Mouse (Mus musculus) G1E (cell line): ENCODE data around the gene Bmp5. TPM values are rescaled to one million over a fixed set of nuclear protein-coding genes. Genes with fewer than 3 reads are reported as not detected.

Experiments
- ATAC-seq: 2 replicates; pipeline ENCODE4 v1.8.0; 2016; ENCODE audit warnings: mild to moderate bottlenecking; ENCODE audit not compliant: insufficient number of reproducible peaks, poor library complexity, low FRiP score, severe bottlenecking; ENCODE audit errors: extremely low read depth
- DNase-seq: peaks from one replicate; pipeline ENCODE4 v3.0.0; 2012; ENCODE audit warnings: low spot score
- H3K27me3 ChIP-seq: 2 replicates; pipeline ENCODE4 v1.6.1; 2012; ENCODE audit warnings: mild to moderate bottlenecking, low read length, inconsistent platforms; ENCODE audit not compliant: insufficient read depth
- H3K36me3 ChIP-seq: replicated peaks from 2 replicates; pipeline ENCODE3; 2012; ENCODE audit warnings: mild to moderate bottlenecking, inconsistent platforms
- H3K4me1 ChIP-seq: 2 replicates; pipeline ENCODE4 v1.6.1; 2012; ENCODE audit warnings: low read depth, low read length, inconsistent platforms, mixed read lengths; ENCODE audit not compliant: insufficient read depth
- H3K4me3 ChIP-seq: 2 replicates; pipeline ENCODE4 v1.5.1; 2012; ENCODE audit warnings: low read depth, mild to moderate bottlenecking, inconsistent platforms, low read length, moderate library complexity, mixed read lengths
- H3K9me3 ChIP-seq: replicated peaks from 2 replicates; pipeline ENCODE4 v1.6.1; 2012; ENCODE audit warnings: inconsistent platforms
- CTCF ChIP-seq: IDR thresholded peaks from 2 replicates; pipeline ENCODE4 v1.5.1; 2012; ENCODE audit warnings: low read depth, low read length, inconsistent platforms, mixed read lengths
- GATA1 ChIP-seq: IDR thresholded peaks from 2 replicates; pipeline ENCODE4 v1.6.1; 2012; ENCODE audit warnings: borderline replicate concordance, low read length, inconsistent platforms, mixed read lengths
- GATA2 ChIP-seq: IDR thresholded peaks from 2 replicates; pipeline ENCODE4 v1.6.1; 2012; ENCODE audit warnings: low read depth, low read length, inconsistent platforms, borderline replicate concordance
- POLR2AphosphoS5 ChIP-seq: IDR thresholded peaks from 2 replicates; pipeline ENCODE4 v1.6.1; 2012; ENCODE audit warnings: low read depth, low read length, inconsistent platforms; ENCODE audit not compliant: insufficient replicate concordance
- TAL1 ChIP-seq: conservative IDR thresholded peaks from 2 replicates; pipeline ENCODE4 v1.6.1; 2012; ENCODE audit warnings: low read depth, low read length, inconsistent platforms, mixed read lengths
- polyA plus RNA-seq: library from polyadenylated mRNA; stranded (reverse); fragments of >175 nt; gene quantifications from 2 replicates; pipeline ENCODE4 v1.2.3, GENCODE M21; 2012
- total RNA-seq, 2 experiments: library from RNA; stranded (forward) in 1 of 2; stranded (reverse) in 1 of 2; fragments of 200-1000 nt in 1 of 2; fragments of >200 nt in 1 of 2; fragmentation: Nextera tagmentation in 1 of 2; gene quantifications; 2 replicates each; pipeline ENCODE4 v1.2.3; 2014 to 2017

Gene Bmp5
- total and polyA plus RNA-seq, 3 experiments, result 0.16 TPM; not detected in 2

- Histone ChIP-seq H3K36me3 (no peaks in the 10 kb centered on the region), H3K4me1 (peaks cover 26% of the 10 kb centered on the region), H3K27me3 (no peaks in the 10 kb centered on the region), H3K4me3 (no peak overlapping the region), H3K9me3 (no peaks in the 10 kb centered on the region)
- no peak for DNase-seq
- TF ChIP-seq POLR2AphosphoS5 (no peak), GATA2 (no peak), GATA1 (no peak), TAL1 (no peak), CTCF (no peak)
- no peak for ATAC-seq
These were observed 83.0 kb downstream of the Bmp5 start for GRCm38 (mm10) chr9:75858161-75858560.

DNA sequence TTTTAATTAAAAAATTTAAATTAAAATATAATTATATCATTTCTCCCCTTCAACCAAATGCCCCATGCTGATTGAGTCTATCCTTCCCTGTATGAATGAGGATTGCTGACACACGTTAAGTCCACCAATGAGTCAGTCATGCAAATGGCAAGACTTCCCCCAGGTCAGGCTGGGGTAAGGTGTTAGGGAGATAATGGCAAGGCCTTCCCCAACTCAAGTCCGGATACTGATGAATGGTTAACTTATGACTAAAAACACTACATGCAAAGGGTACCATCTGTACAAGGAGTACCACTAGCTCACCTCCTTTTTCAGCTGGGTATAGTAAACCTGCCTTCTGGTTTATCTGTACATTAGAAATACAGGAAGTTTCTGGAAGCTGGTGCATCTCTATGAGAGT is 83.8 kb downstream of the Bmp5 start:
- H3K36me3 ChIP-seq, result no peaks in the 10 kb centered on the region
- no peaks in the 10 kb centered on the region for H3K27me3 ChIP-seq
- no peak for ATAC-seq
- no peaks in the 10 kb centered on the region for H3K9me3 ChIP-seq
- peaks cover 26% of the 10 kb centered on the region for H3K4me1 ChIP-seq
- no peak for DNase-seq
- TF ChIP-seq GATA1, result no peak
- no peak for TF ChIP-seq POLR2AphosphoS5
- no peak for TF ChIP-seq CTCF
- TF ChIP-seq TAL1, result no peak
- no peak for TF ChIP-seq GATA2
- no peak overlapping the region for H3K4me3 ChIP-seq

- ATAC-seq (no peak), DNase-seq (no peak)
- TF ChIP-seq GATA2, result no peak
- TF ChIP-seq TAL1, result no peak
- TF ChIP-seq POLR2AphosphoS5, result no peak
- TF ChIP-seq CTCF, result no peak
- no peak for TF ChIP-seq GATA1
These were observed 95.4 kb downstream of the Bmp5 start for GRCm38 (mm10) chr9:75870332-75871177.

GRCm38 (mm10) chr9:75876333-75876732 is 101.2 kb downstream of the Bmp5 start:
- Histone ChIP-seq H3K36me3 (no peaks in the 10 kb centered on the region), H3K4me3 (no peak overlapping the region), H3K9me3 (no peaks in the 10 kb centered on the region), H3K27me3 (no peaks in the 10 kb centered on the region), H3K4me1 (peaks cover 2% of the 10 kb centered on the region; the same call in 1 of the 2 replicates)
- ATAC-seq, result no peak
- TF ChIP-seq CTCF (no peak), GATA1 (no peak), POLR2AphosphoS5 (no peak), GATA2 (no peak), TAL1 (no peak)
- no peak for DNase-seq

More at GRCm38 (mm10) chr9:75870332-75871177, 95.4 kb downstream of the Bmp5 start:
- no peaks in the 10 kb centered on the region for H3K27me3 ChIP-seq
- H3K9me3 ChIP-seq, result no peaks in the 10 kb centered on the region
- H3K36me3 ChIP-seq, result no peaks in the 10 kb centered on the region
- H3K4me1 ChIP-seq, result peaks cover 10% of the 10 kb centered on the region
- H3K4me3 ChIP-seq, result no peak overlapping the region

DNA sequence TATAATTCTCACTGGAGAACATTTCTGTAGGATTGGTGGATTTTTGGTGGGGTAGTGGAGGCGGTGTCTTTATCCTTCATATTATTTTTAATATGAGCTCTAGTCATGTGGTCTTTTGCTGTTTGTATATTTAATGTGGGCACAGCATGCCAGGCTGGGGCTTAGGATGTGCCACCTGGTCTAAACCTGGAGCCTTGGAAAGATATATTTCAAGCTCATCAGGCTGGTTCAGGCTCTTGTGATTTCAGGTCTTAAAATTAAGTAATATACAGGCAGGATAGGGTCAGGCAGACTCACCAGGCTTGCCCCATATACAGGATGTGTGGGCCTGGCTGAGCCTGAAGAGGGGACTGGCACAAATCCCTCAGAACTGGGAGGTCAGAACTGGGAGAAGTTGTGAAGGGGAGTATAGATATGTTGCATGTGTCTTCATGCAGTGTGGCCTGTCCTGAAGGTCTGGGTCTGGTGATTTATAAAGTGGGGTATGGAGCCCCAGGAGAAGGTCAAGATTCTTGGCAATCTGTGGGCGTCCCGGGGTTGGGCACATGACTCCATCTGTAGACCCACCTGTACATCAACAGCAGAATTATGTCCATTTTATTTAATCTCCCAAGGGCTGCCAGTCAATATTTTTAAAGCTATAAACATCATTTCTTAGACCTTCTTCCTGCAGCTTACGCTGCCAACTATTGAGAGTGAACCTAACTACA is 108.5 kb downstream of the Bmp5 start:
- Histone ChIP-seq H3K4me1 (no peaks in the 10 kb centered on the region), H3K27me3 (no peaks in the 10 kb centered on the region), H3K4me3 (no peak overlapping the region), H3K9me3 (no peaks in the 10 kb centered on the region), H3K36me3 (no peaks in the 10 kb centered on the region)
- TF ChIP-seq POLR2AphosphoS5, result no peak
- no peak for TF ChIP-seq GATA1
- no peak for TF ChIP-seq TAL1
- TF ChIP-seq GATA2, result no peak
- no peak for TF ChIP-seq CTCF
- DNase-seq, result no peak
- ATAC-seq, result no peak
